Mouse (Mus musculus): ENCODE data around the gene Sipa1l2. TPM values are rescaled to one million over a fixed set of nuclear protein-coding genes. Genes with fewer than 3 reads are reported as not detected.

Sipa1l2 gene
- polyA plus RNA-seq, 1 experiment from 2014 or later, result 14.0 TPM

GRCm38 (mm10) chr8:125423861-125424260 is 145.7 kb downstream of the Sipa1l2 start:
- no peaks in the 10 kb centered on the region for H3K27me3 ChIP-seq (ENCODE audit: control insufficient read depth, insufficient read depth, low read length)
- H3K36me3 ChIP-seq (ENCODE audit: control insufficient read depth, insufficient read depth, low read length), result peaks cover 6% of the 10 kb centered on the region
- no peak overlapping the region for H3K27ac ChIP-seq (ENCODE audit: low read depth, low read length)
- H3K9ac ChIP-seq (replicated peaks; ENCODE audit: low read depth, low read length), result no peak overlapping the region
- 38% methylated on average over 10 of the region's 10 CpGs for WGBS
- no peak overlapping the region for H3K4me2 ChIP-seq (ENCODE audit: low read depth, low read length)
- H3K9me3 ChIP-seq (ENCODE audit: control insufficient read depth, low read length), result no peaks in the 10 kb centered on the region
- no peak overlapping the region for H3K4me3 ChIP-seq (ENCODE audit: low read depth, low read length)
- H3K4me1 ChIP-seq (ENCODE audit: control insufficient read depth, insufficient read depth, low read length), result no peaks in the 10 kb centered on the region
- peak; percentile 44; the same call in 1 of the 2 replicates for ATAC-seq (ENCODE audit: low read depth)

- Histone ChIP-seq H3K36me3 (ENCODE audit: control insufficient read depth, insufficient read depth, low read length) (peaks cover 14% of the 10 kb centered on the region), H3K9ac (replicated peaks; ENCODE audit: low read depth, low read length) (no peak overlapping the region), H3K27me3 (ENCODE audit: control insufficient read depth, insufficient read depth, low read length) (no peaks in the 10 kb centered on the region), H3K4me1 (ENCODE audit: control insufficient read depth, insufficient read depth, low read length) (no peaks in the 10 kb centered on the region), H3K27ac (ENCODE audit: low read depth, low read length) (no peak overlapping the region), H3K4me3 (ENCODE audit: low read depth, low read length) (no peak overlapping the region), H3K4me2 (ENCODE audit: low read depth, low read length) (no peak overlapping the region), H3K9me3 (ENCODE audit: control insufficient read depth, low read length) (no peaks in the 10 kb centered on the region)
- ATAC-seq (ENCODE audit: low read depth), result no peak
- WGBS, result 68% methylated on average over 14 of the region's 14 CpGs
These were observed 150.3 kb downstream of the Sipa1l2 start for GRCm38 (mm10) chr8:125419202-125419830.

- H3K9ac ChIP-seq (replicated peaks; ENCODE audit: low read depth, low read length), result no peak overlapping the region
- peaks cover 8% of the 10 kb centered on the region for H3K36me3 ChIP-seq (ENCODE audit: control insufficient read depth, insufficient read depth, low read length)
- no peak for ATAC-seq (ENCODE audit: low read depth)
- H3K4me2 ChIP-seq (ENCODE audit: low read depth, low read length), result no peak overlapping the region
- no peaks in the 10 kb centered on the region for H3K27me3 ChIP-seq (ENCODE audit: control insufficient read depth, insufficient read depth, low read length)
- WGBS, result 84% methylated on average over 6 of the region's 6 CpGs
- no peaks in the 10 kb centered on the region for H3K9me3 ChIP-seq (ENCODE audit: control insufficient read depth, low read length)
- H3K4me1 ChIP-seq (ENCODE audit: control insufficient read depth, insufficient read depth, low read length), result peaks cover 8% of the 10 kb centered on the region; the same call in 1 of the 2 replicates
- no peak overlapping the region for H3K27ac ChIP-seq (ENCODE audit: low read depth, low read length)
- no peak overlapping the region for H3K4me3 ChIP-seq (ENCODE audit: low read depth, low read length)
These were observed 153.5 kb downstream of the Sipa1l2 start for GRCm38 (mm10) chr8:125416146-125416545.

- ATAC-seq (ENCODE audit: low read depth), result no peak
- Histone ChIP-seq H3K9me3 (ENCODE audit: control insufficient read depth, low read length) (no peaks in the 10 kb centered on the region), H3K4me1 (ENCODE audit: control insufficient read depth, insufficient read depth, low read length) (peaks cover 8% of the 10 kb centered on the region; the same call in 1 of the 2 replicates), H3K36me3 (ENCODE audit: control insufficient read depth, insufficient read depth, low read length) (peaks cover 8% of the 10 kb centered on the region), H3K27me3 (ENCODE audit: control insufficient read depth, insufficient read depth, low read length) (no peaks in the 10 kb centered on the region), H3K9ac (replicated peaks; ENCODE audit: low read depth, low read length) (no peak overlapping the region), H3K4me3 (ENCODE audit: low read depth, low read length) (no peak overlapping the region), H3K27ac (ENCODE audit: low read depth, low read length) (no peak overlapping the region), H3K4me2 (ENCODE audit: low read depth, low read length) (no peak overlapping the region)
- 91% methylated on average over 8 of the region's 8 CpGs for WGBS
These were observed 155.0 kb downstream of the Sipa1l2 start for GRCm38 (mm10) chr8:125414651-125415050.

GRCm38 (mm10) chr8:125413001-125413909 is 156.4 kb downstream of the Sipa1l2 start:
- Histone ChIP-seq H3K27ac (ENCODE audit: low read depth, low read length) (no peak overlapping the region), H3K9ac (replicated peaks; ENCODE audit: low read depth, low read length) (no peak overlapping the region), H3K4me1 (ENCODE audit: control insufficient read depth, insufficient read depth, low read length) (peaks cover 8% of the 10 kb centered on the region; the same call in 1 of the 2 replicates), H3K9me3 (ENCODE audit: control insufficient read depth, low read length) (no peaks in the 10 kb centered on the region), H3K27me3 (ENCODE audit: control insufficient read depth, insufficient read depth, low read length) (no peaks in the 10 kb centered on the region), H3K4me3 (ENCODE audit: low read depth, low read length) (no peak overlapping the region), H3K36me3 (ENCODE audit: control insufficient read depth, insufficient read depth, low read length) (peaks cover 2% of the 10 kb centered on the region; the same call in 1 of the 2 replicates), H3K4me2 (ENCODE audit: low read depth, low read length) (no peak overlapping the region)
- 31% methylated on average over 13 of the region's 13 CpGs for WGBS
- no peak for ATAC-seq (ENCODE audit: low read depth)

DNA sequence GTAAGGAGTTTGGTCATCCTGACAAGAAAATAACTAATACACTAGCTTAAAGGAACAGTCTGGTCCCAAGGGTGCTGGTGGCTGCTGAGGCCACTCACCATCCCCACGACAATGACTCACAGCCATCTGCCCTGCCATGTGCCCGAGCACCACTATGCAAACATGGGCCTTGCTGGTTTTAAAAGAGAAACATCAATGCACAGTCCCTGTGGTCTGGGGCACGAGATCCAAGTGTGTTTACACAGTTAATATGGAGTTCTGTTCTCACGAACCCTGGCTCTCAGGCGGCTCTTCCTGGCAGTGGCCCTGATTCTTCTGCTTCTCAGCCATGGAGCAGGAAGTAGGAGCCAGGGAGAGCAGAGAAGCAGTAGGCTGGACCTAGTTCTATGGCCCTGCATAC is 159.0 kb downstream of the Sipa1l2 start:
- ATAC-seq (ENCODE audit: low read depth), result no peak
- Histone ChIP-seq H3K4me1 (ENCODE audit: control insufficient read depth, insufficient read depth, low read length) (peaks cover 12% of the 10 kb centered on the region; the same call in 1 of the 2 replicates), H3K9me3 (ENCODE audit: control insufficient read depth, low read length) (no peaks in the 10 kb centered on the region), H3K27me3 (ENCODE audit: control insufficient read depth, insufficient read depth, low read length) (no peaks in the 10 kb centered on the region), H3K4me2 (ENCODE audit: low read depth, low read length) (no peak overlapping the region), H3K36me3 (ENCODE audit: control insufficient read depth, insufficient read depth, low read length) (no peaks in the 10 kb centered on the region), H3K9ac (replicated peaks; ENCODE audit: low read depth, low read length) (no peak overlapping the region), H3K27ac (ENCODE audit: low read depth, low read length) (no peak overlapping the region), H3K4me3 (ENCODE audit: low read depth, low read length) (no peak overlapping the region)
- WGBS, result 69% methylated on average over 5 of the region's 5 CpGs

DNA sequence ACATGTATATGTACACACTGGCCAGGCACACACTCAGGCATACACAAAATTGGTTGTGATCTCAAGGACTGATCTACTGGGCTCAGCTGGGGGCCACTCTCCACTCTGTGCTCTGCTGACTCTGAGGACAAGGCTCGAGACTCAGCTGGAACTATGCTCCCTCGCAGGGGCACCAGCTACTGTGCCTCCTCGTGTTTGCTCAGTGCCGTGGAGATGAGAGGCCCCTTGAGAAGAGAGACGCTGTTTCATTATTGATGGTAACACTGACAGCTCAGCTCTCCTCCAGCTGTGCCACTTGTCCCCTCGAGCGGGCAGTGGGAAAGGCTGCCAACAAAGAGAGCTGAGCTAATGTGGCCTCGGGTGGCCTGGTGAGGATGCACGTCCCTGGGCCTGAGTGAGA is 161.9 kb downstream of the Sipa1l2 start:
- Histone ChIP-seq H3K9ac (replicated peaks; ENCODE audit: low read depth, low read length) (no peak overlapping the region), H3K4me3 (ENCODE audit: low read depth, low read length) (no peak overlapping the region), H3K4me1 (ENCODE audit: control insufficient read depth, insufficient read depth, low read length) (0 out of 2 replicates have a peak, but pooled peaks cover 4% of the 10 kb centered on the region), H3K4me2 (ENCODE audit: low read depth, low read length) (no peak overlapping the region), H3K27me3 (ENCODE audit: control insufficient read depth, insufficient read depth, low read length) (no peaks in the 10 kb centered on the region), H3K9me3 (ENCODE audit: control insufficient read depth, low read length) (no peaks in the 10 kb centered on the region), H3K27ac (ENCODE audit: low read depth, low read length) (no peak overlapping the region), H3K36me3 (ENCODE audit: control insufficient read depth, insufficient read depth, low read length) (no peaks in the 10 kb centered on the region)
- WGBS, result 16% methylated on average over 9 of the region's 9 CpGs
- ATAC-seq (ENCODE audit: low read depth), result no peak

DNA sequence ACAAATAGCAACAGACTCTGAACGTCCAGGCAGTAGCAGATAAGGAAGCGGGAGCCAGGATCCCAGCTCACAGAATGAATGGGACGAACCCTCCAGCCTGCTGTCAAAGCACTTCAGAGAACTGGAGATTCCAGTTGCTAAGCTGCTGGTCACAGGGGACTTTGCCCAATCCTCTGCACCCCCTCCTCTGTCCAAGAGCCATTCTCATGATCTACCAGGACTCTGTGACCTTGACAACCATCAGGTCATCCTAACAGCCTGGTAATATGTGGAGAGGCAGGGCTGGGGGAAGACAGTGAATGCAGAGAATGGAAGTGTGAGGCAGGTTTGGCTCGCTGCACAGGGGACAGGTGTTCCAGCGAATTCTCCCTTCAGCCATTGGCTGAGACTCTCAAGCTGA is 163.2 kb downstream of the Sipa1l2 start:
- H3K9ac ChIP-seq (replicated peaks; ENCODE audit: low read depth, low read length), result no peak overlapping the region
- no peak overlapping the region for H3K4me3 ChIP-seq (ENCODE audit: low read depth, low read length)
- H3K9me3 ChIP-seq (ENCODE audit: control insufficient read depth, low read length), result no peaks in the 10 kb centered on the region
- 72% methylated on average over 5 of the region's 5 CpGs for WGBS
- no peak for ATAC-seq (ENCODE audit: low read depth)
- H3K4me1 ChIP-seq (ENCODE audit: control insufficient read depth, insufficient read depth, low read length), result 0 out of 2 replicates have a peak, but pooled peaks cover 4% of the 10 kb centered on the region
- no peaks in the 10 kb centered on the region for H3K36me3 ChIP-seq (ENCODE audit: control insufficient read depth, insufficient read depth, low read length)
- no peaks in the 10 kb centered on the region for H3K27me3 ChIP-seq (ENCODE audit: control insufficient read depth, insufficient read depth, low read length)
- H3K4me2 ChIP-seq (ENCODE audit: low read depth, low read length), result no peak overlapping the region
- no peak overlapping the region for H3K27ac ChIP-seq (ENCODE audit: low read depth, low read length)

DNA sequence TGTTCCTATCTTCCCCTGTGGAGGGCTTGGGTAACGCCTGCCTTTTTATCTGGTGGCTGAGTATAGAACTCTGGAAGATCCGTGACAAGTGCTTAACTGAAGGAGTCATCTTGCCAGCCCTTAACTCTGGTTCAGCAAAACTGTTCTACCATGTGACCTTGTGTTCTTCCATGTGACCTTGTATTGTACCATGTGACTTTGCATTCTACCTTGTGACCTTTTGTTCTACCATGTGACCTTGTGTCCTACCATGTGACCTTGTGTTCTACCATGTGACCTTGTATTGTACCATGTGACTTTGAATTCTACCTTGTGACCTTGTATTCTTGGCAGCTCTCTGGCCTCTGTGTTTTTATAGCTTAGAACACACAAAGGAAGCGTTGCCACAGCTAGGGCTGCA is 168.3 kb downstream of the Sipa1l2 start:
- no peak overlapping the region for H3K9ac ChIP-seq (replicated peaks; ENCODE audit: low read depth, low read length)
- H3K27ac ChIP-seq (ENCODE audit: low read depth, low read length), result no peak overlapping the region
- ATAC-seq (ENCODE audit: low read depth), result no peak
- no peak overlapping the region for H3K4me2 ChIP-seq (ENCODE audit: low read depth, low read length)
- H3K27me3 ChIP-seq (ENCODE audit: control insufficient read depth, insufficient read depth, low read length), result no peaks in the 10 kb centered on the region
- H3K4me1 ChIP-seq (ENCODE audit: control insufficient read depth, insufficient read depth, low read length), result 0 out of 2 replicates have a peak, but pooled peaks cover 3% of the 10 kb centered on the region
- H3K9me3 ChIP-seq (ENCODE audit: control insufficient read depth, low read length), result no peaks in the 10 kb centered on the region
- H3K4me3 ChIP-seq (ENCODE audit: low read depth, low read length), result no peak overlapping the region
- no peaks in the 10 kb centered on the region for H3K36me3 ChIP-seq (ENCODE audit: control insufficient read depth, insufficient read depth, low read length)
- WGBS, result 86% methylated on average over 3 of the region's 3 CpGs

Measured in neural tube, embryonic 14.5 days (tissue).